In genomic region chr11:120506899-120507298, GRCm38 (mm10) we compare ENCODE assay signal across 11 mouse cellular contexts. TPM values are rescaled to one million over a fixed set of nuclear protein-coding genes. Genes with fewer than 3 reads are reported as not detected.
A peak's percentile ranks its signal among the peaks of the same experiment; 100 is the strongest.
DNase-seq lines count a peak whose midpoint lies in the region; ATAC-seq and TF ChIP-seq lines count a peak whose summit lies in the region.
"Had no signal": no experiment of that assay in that cellular context is flagged by ENCODE, and none has a peak within 500 bp of the region (broad histone marks: within the 10 kb centered on the region; RNA-seq: fewer than 3 reads in every experiment).

No protein-coding gene starts in this region.

- H3K27me3 ChIP-seq in lung, postnatal 0 days (replicated peaks; ENCODE audit: insufficient read depth, low read length) = no peaks in the 10 kb centered on the region
- H3K27me3 ChIP-seq in midbrain, embryonic 15.5 days (replicated peaks) = no peaks in the 10 kb centered on the region
- H3K27me3 ChIP-seq: forebrain, embryonic 13.5 days had no signal

- H3K36me3 ChIP-seq in lung, postnatal 0 days (ENCODE audit: insufficient read depth, low read length) = no peaks in the 10 kb centered on the region
- H3K36me3 ChIP-seq in midbrain, embryonic 15.5 days (replicated peaks) = no peaks in the 10 kb centered on the region

- H3K4me2 ChIP-seq in lung, postnatal 0 days (replicated peaks; ENCODE audit: low read depth, low read length) = no peak overlapping the region
- H3K4me2 ChIP-seq in midbrain, embryonic 15.5 days = no peak overlapping the region
- H3K4me2 ChIP-seq: forebrain, embryonic 13.5 days had no signal

- no peak overlapping the region for H3K9ac ChIP-seq in lung, postnatal 0 days (replicated peaks; ENCODE audit: low read depth)
- H3K9ac ChIP-seq in midbrain, embryonic 15.5 days = no peak overlapping the region
- H3K9ac ChIP-seq: forebrain, embryonic 13.5 days had no signal

- H3K4me3 ChIP-seq in layer of hippocampus, adult 2 months = no peak overlapping the region
- no peak overlapping the region for H3K4me3 ChIP-seq in lung, postnatal 0 days (ENCODE audit: low read depth, low read length)
- H3K4me3 ChIP-seq in midbrain, embryonic 15.5 days = no peak overlapping the region
- H3K4me3 ChIP-seq: forebrain, embryonic 13.5 days; megakaryocyte, embryonic 14.5 days had no signal

- no peak for TF ChIP-seq EP300 in lung, postnatal 0 days (IDR thresholded peaks at IDR 0.05)

- intact Hi-C loops in heart, postnatal 10 days (cut with DNase I) = no loop called here

- 48% methylated on average over 4 of the region's 4 CpGs for WGBS in lung, postnatal 0 days
- 56% methylated on average over 4 of the region's 4 CpGs for WGBS in midbrain, embryonic 15.5 days

- peaks cover 6% of the 10 kb centered on the region; the same call in 1 of the 2 replicates for H3K4me1 ChIP-seq in lung, postnatal 0 days (ENCODE audit: insufficient read depth, low read depth, low read length)
- 0 out of 2 replicates have a peak, but pooled peaks cover 3% of the 10 kb centered on the region for H3K4me1 ChIP-seq in midbrain, embryonic 15.5 days

- H3K27ac ChIP-seq in layer of hippocampus, adult 2 months = no peak overlapping the region
- peak overlapping the region; percentile 85 for H3K27ac ChIP-seq in lung, postnatal 0 days (ENCODE audit: low read length)
- H3K27ac ChIP-seq in midbrain, embryonic 15.5 days = no peak overlapping the region
- H3K27ac ChIP-seq: forebrain, embryonic 13.5 days had no signal

- H3K9me3 ChIP-seq in lung, postnatal 0 days (ENCODE audit: low read length) = no peaks in the 10 kb centered on the region
- H3K9me3 ChIP-seq in midbrain, embryonic 15.5 days = no peaks in the 10 kb centered on the region
- H3K9me3 ChIP-seq: forebrain, embryonic 13.5 days; megakaryocyte, embryonic 14.5 days had no signal

- DNase-seq in layer of hippocampus, adult 2 months (ENCODE audit: low spot score in 2 of 2) = no peak
- no peak for DNase-seq in layer of hippocampus, adult 9-10 months (ENCODE audit: low spot score)
- peak; percentile 42 for DNase-seq in MN1 (ENCODE audit: low spot score)
- peak; percentile 88 for DNase-seq in lung, postnatal 0 days (ENCODE audit: low spot score)
- no peak for DNase-seq in heart, postnatal 10 days
- DNase-seq: thymus, postnatal 36 days had no signal

- peak; percentile 69 for TF ChIP-seq CTCF in layer of hippocampus, adult 2 months (conservative IDR thresholded peaks at IDR 0.05)
- TF ChIP-seq CTCF in lung, postnatal 0 days (IDR thresholded peaks at IDR 0.05) = peak; percentile 72

- ATAC-seq in hematopoietic stem cell, adult 5-6 weeks (replicated peaks in 1 of 2; ENCODE audit: insufficient read depth in 1 of 2, low FRiP score in 2 of 2, low TSS enrichment in 1 of 2, low read depth in 1 of 2, poor library complexity in 2 of 2, severe bottlenecking in 2 of 2) = peak; percentile 58 to 61; a peak in 2 of 4 replicates
- ATAC-seq in lung, postnatal 0 days = peak; percentile 60
- no peak for ATAC-seq in megakaryocyte, adult 5-6 weeks (ENCODE audit: poor library complexity, severe bottlenecking)
- ATAC-seq in midbrain, embryonic 15.5 days (replicated peaks) = no peak
- ATAC-seq: forebrain, embryonic 13.5 days had no signal

RNA-seq across cellular contexts. Expression of gene Slc25a10, which starts 15.3 kb away (rescaled TPM):
- 10 to 100 TPM; 19.8 to 22.3 TPM for total RNA-seq in layer of hippocampus, adult 2 months (2021)
- total RNA-seq in hematopoietic stem cell, adult 5-6 weeks (2017) = 10.8 and 11.4 TPM in 2 replicates
- 75.4 and 83.4 TPM in 2 replicates for polyA plus RNA-seq in lung, postnatal 0 days (2015; fragmentation: Nextera tagmentation; extraction: Ambion mirVana)
- 10 to 100 TPM; 24.8 to 25.0 TPM for total RNA-seq in heart, postnatal 10 days (2021)
- total RNA-seq in megakaryocyte, adult 5-6 weeks (2015) = 9.3 and 14.7 TPM in 2 replicates
- 12.8 and 17.2 TPM in 2 replicates for total RNA-seq in megakaryocyte, adult 5-6 weeks (2017)
- polyA plus RNA-seq in midbrain, embryonic 15.5 days (2015; fragmentation: Nextera tagmentation; extraction: Ambion mirVana) = 28.6 and 29.2 TPM in 2 replicates

RNA-seq across cellular contexts. Expression of gene Mrpl12, which starts 22.5 kb away (rescaled TPM):
- total RNA-seq in layer of hippocampus, adult 2 months (2021) = 10 to 100 TPM; 63.2 to 68.1 TPM
- total RNA-seq in hematopoietic stem cell, adult 5-6 weeks (2017) = 63.4 and 112 TPM in 2 replicates
- 60.6 and 67.7 TPM in 2 replicates for polyA plus RNA-seq in lung, postnatal 0 days (2015; fragmentation: Nextera tagmentation; extraction: Ambion mirVana)
- total RNA-seq in heart, postnatal 10 days (2021) = 100 to 1,000 TPM; 227 to 233 TPM
- 34.3 and 35.6 TPM in 2 replicates for total RNA-seq in megakaryocyte, adult 5-6 weeks (2015)
- total RNA-seq in megakaryocyte, adult 5-6 weeks (2017) = 25.4 and 41.7 TPM in 2 replicates
- polyA plus RNA-seq in midbrain, embryonic 15.5 days (2015; fragmentation: Nextera tagmentation; extraction: Ambion mirVana) = 112 and 115 TPM in 2 replicates

RNA-seq across cellular contexts. Expression of gene Gcgr, which starts 23.6 kb away (rescaled TPM):
- not detected for total RNA-seq in layer of hippocampus, adult 2 months (2021)
- total RNA-seq in hematopoietic stem cell, adult 5-6 weeks (2017) = not detected in 2 replicates
- 0.61 and 0.76 TPM in 2 replicates for polyA plus RNA-seq in lung, postnatal 0 days (2015; fragmentation: Nextera tagmentation; extraction: Ambion mirVana)
- total RNA-seq in heart, postnatal 10 days (2021) = 1 to 10 TPM; 2.4 to 3.1 TPM
- not detected in 2 replicates for total RNA-seq in megakaryocyte, adult 5-6 weeks (2015)
- total RNA-seq in megakaryocyte, adult 5-6 weeks (2017) = not detected in 2 replicates
- 0.17 and 0.19 TPM in 2 replicates for polyA plus RNA-seq in midbrain, embryonic 15.5 days (2015; fragmentation: Nextera tagmentation; extraction: Ambion mirVana)

RNA-seq across cellular contexts. Expression of gene Arl16, which starts 39.5 kb away (rescaled TPM):
- total RNA-seq in layer of hippocampus, adult 2 months (2021) = 10 to 100 TPM; 52.0 to 54.8 TPM
- 12.8 and 24.0 TPM in 2 replicates for total RNA-seq in hematopoietic stem cell, adult 5-6 weeks (2017)
- polyA plus RNA-seq in lung, postnatal 0 days (2015; fragmentation: Nextera tagmentation; extraction: Ambion mirVana) = 29.8 and 33.4 TPM in 2 replicates
- 10 to 100 TPM; 13.6 to 16.5 TPM for total RNA-seq in heart, postnatal 10 days (2021)
- 14.1 and 15.1 TPM in 2 replicates for total RNA-seq in megakaryocyte, adult 5-6 weeks (2015)
- total RNA-seq in megakaryocyte, adult 5-6 weeks (2017) = 9.1 and 10.8 TPM in 2 replicates
- polyA plus RNA-seq in midbrain, embryonic 15.5 days (2015; fragmentation: Nextera tagmentation; extraction: Ambion mirVana) = 63.0 and 64.1 TPM in 2 replicates

RNA-seq across cellular contexts. Expression of gene Mcrip1, which starts 42.6 kb away (rescaled TPM):
- total RNA-seq in layer of hippocampus, adult 2 months (2021) = 10 to 100 TPM; 65.2 to 67.6 TPM
- total RNA-seq in hematopoietic stem cell, adult 5-6 weeks (2017) = 11.6 and 21.4 TPM in 2 replicates
- polyA plus RNA-seq in lung, postnatal 0 days (2015; fragmentation: Nextera tagmentation; extraction: Ambion mirVana) = 209 and 215 TPM in 2 replicates
- 10 to 100 TPM; 70.5 to 72.7 TPM for total RNA-seq in heart, postnatal 10 days (2021)
- 79.7 and 83.0 TPM in 2 replicates for total RNA-seq in megakaryocyte, adult 5-6 weeks (2015)
- total RNA-seq in megakaryocyte, adult 5-6 weeks (2017) = 18.3 and 30.5 TPM in 2 replicates
- 249 and 264 TPM in 2 replicates for polyA plus RNA-seq in midbrain, embryonic 15.5 days (2015; fragmentation: Nextera tagmentation; extraction: Ambion mirVana)

Comparison
In these comparisons a context has a peak if more than half of its experiments do, and no peak if none do; other contexts are left out.
1. DNase-seq: peak in MN1 (single experiment) and lung, postnatal 0 days (single experiment); none in layer of hippocampus, adult 2 months (0 of 2), layer of hippocampus, adult 9-10 months (single experiment) and heart, postnatal 10 days (0 of 2).
2. ATAC-seq: peak in hematopoietic stem cell, adult 5-6 weeks (2 of 2) and lung, postnatal 0 days (single experiment); none in megakaryocyte, adult 5-6 weeks (single experiment) and midbrain, embryonic 15.5 days (single experiment).